Mouse (Mus musculus) embryonic fibroblast, embryonic 13.5 days (primary cell): ENCODE results near the gene Dcaf17. TPM values are rescaled to one million over a fixed set of nuclear protein-coding genes. Genes with fewer than 3 reads are reported as not detected.

Experiments used
- H3K27ac ChIP-seq: 2 replicates; pipeline ENCODE4 v1.5.1; 2012; ENCODE audit warnings: low read length, control low read depth, inconsistent platforms; ENCODE audit not compliant: insufficient read depth
- H3K4me1 ChIP-seq: 2 replicates; pipeline ENCODE4 v1.6.1; 2011; ENCODE audit warnings: low read length; ENCODE audit not compliant: control insufficient read depth, insufficient read depth
- H3K4me3 ChIP-seq: 2 replicates; pipeline ENCODE4 v1.5.1; 2011; ENCODE audit warnings: mild to moderate bottlenecking, control low read depth, low read length; ENCODE audit not compliant: insufficient read depth
- CTCF ChIP-seq: IDR thresholded peaks from 2 replicates; pipeline ENCODE4 v1.5.1; 2011; ENCODE audit warnings: mild to moderate bottlenecking, control low read depth, low read length, moderate library complexity, borderline replicate concordance; ENCODE audit not compliant: insufficient read depth
- POLR2A ChIP-seq: IDR thresholded peaks from 2 replicates; pipeline ENCODE4 v1.6.1; 2011; ENCODE audit warnings: low read depth, mild to moderate bottlenecking, control low read depth, low read length, moderate library complexity
- polyA plus RNA-seq: library from polyadenylated mRNA; stranded (reverse); fragments of >200 nt; gene quantifications from 2 replicates; pipeline ENCODE4 v1.2.4, GENCODE M21; 2011; ENCODE audit warnings: low read depth; ENCODE audit not compliant: missing spikeins, insufficient read length

The Dcaf17 gene
- polyA plus RNA-seq, 1 experiment, result 18.4 TPM

GRCm38 (mm10) chr2:71026787-71027186, 28.3 kb upstream of the Dcaf17 start:
- no peak for TF ChIP-seq CTCF
- Histone ChIP-seq H3K4me1 (no peaks in the 10 kb centered on the region), H3K4me3 (no peak overlapping the region), H3K27ac (no peak overlapping the region)

- TF ChIP-seq POLR2A, result no peak
- TF ChIP-seq CTCF, result no peak
- Histone ChIP-seq H3K4me1 (no peaks in the 10 kb centered on the region), H3K4me3 (no peak overlapping the region), H3K27ac (no peak overlapping the region)
These were observed 27.5 kb upstream of the Dcaf17 start for GRCm38 (mm10) chr2:71027631-71028030.

- Histone ChIP-seq H3K4me3 (no peak overlapping the region), H3K27ac (no peak overlapping the region), H3K4me1 (no peaks in the 10 kb centered on the region)
- TF ChIP-seq CTCF (no peak), POLR2A (no peak)
These were observed 24.5 kb upstream of the Dcaf17 start for GRCm38 (mm10) chr2:71030663-71031062.

- TF ChIP-seq POLR2A, result no peak
- no peak for TF ChIP-seq CTCF
- H3K4me3 ChIP-seq, result no peak overlapping the region
- no peaks in the 10 kb centered on the region for H3K4me1 ChIP-seq
- H3K27ac ChIP-seq, result no peak overlapping the region
These were observed 22.9 kb upstream of the Dcaf17 start for GRCm38 (mm10) chr2:71031973-71032794.

- TF ChIP-seq POLR2A, result no peak
- H3K4me1 ChIP-seq, result peaks cover 3% of the 10 kb centered on the region; the same call in 1 of the 2 replicates
- H3K27ac ChIP-seq, result no peak overlapping the region
- H3K4me3 ChIP-seq, result no peak overlapping the region
These were observed 22.1 kb upstream of the Dcaf17 start for GRCm38 (mm10) chr2:71033014-71033413.

- H3K27ac ChIP-seq, result no peak overlapping the region
- H3K4me3 ChIP-seq, result no peak overlapping the region
- no peak for TF ChIP-seq POLR2A
- no peak for TF ChIP-seq CTCF
- peaks cover 3% of the 10 kb centered on the region; the same call in 1 of the 2 replicates for H3K4me1 ChIP-seq
These were observed 21.1 kb upstream of the Dcaf17 start for GRCm38 (mm10) chr2:71033987-71034386.

GRCm38 (mm10) chr2:71037447-71037846, 17.7 kb upstream of the Dcaf17 start:
- Histone ChIP-seq H3K4me1 (peaks cover 3% of the 10 kb centered on the region; the same call in 1 of the 2 replicates), H3K27ac (no peak overlapping the region), H3K4me3 (no peak overlapping the region)
- no peak for TF ChIP-seq POLR2A
- no peak for TF ChIP-seq CTCF

GRCm38 (mm10) chr2:71039522-71040121, 15.5 kb upstream of the Dcaf17 start:
- no peak overlapping the region for H3K4me3 ChIP-seq
- H3K4me1 ChIP-seq, result peaks cover 3% of the 10 kb centered on the region; the same call in 1 of the 2 replicates
- no peak overlapping the region for H3K27ac ChIP-seq
- TF ChIP-seq CTCF (peak; percentile 36; the same call in 1 of the 2 replicates), POLR2A (no peak)

- no peaks in the 10 kb centered on the region for H3K4me1 ChIP-seq
- no peak overlapping the region for H3K27ac ChIP-seq
- H3K4me3 ChIP-seq, result no peak overlapping the region
- TF ChIP-seq CTCF (no peak), POLR2A (no peak)
These were observed 9.0 kb upstream of the Dcaf17 start for GRCm38 (mm10) chr2:71046151-71046550.

GRCm38 (mm10) chr2:71046751-71047320, 8.3 kb upstream of the Dcaf17 start:
- Histone ChIP-seq H3K4me1 (no peaks in the 10 kb centered on the region; the same call in 1 of the 2 replicates), H3K27ac (no peak overlapping the region), H3K4me3 (no peak overlapping the region)
- TF ChIP-seq POLR2A (no peak), CTCF (no peak)
